Mouse (Mus musculus): ENCODE results near the gene Gatb.
A peak's percentile ranks its signal among the peaks of the same experiment; 100 is the strongest.
"Not testable (repeated sequence)": the region's sequence is repeated elsewhere in the genome, so short reads cannot be mapped to it uniquely, and the experiment has no call there.

Gene Gatb

DNA sequence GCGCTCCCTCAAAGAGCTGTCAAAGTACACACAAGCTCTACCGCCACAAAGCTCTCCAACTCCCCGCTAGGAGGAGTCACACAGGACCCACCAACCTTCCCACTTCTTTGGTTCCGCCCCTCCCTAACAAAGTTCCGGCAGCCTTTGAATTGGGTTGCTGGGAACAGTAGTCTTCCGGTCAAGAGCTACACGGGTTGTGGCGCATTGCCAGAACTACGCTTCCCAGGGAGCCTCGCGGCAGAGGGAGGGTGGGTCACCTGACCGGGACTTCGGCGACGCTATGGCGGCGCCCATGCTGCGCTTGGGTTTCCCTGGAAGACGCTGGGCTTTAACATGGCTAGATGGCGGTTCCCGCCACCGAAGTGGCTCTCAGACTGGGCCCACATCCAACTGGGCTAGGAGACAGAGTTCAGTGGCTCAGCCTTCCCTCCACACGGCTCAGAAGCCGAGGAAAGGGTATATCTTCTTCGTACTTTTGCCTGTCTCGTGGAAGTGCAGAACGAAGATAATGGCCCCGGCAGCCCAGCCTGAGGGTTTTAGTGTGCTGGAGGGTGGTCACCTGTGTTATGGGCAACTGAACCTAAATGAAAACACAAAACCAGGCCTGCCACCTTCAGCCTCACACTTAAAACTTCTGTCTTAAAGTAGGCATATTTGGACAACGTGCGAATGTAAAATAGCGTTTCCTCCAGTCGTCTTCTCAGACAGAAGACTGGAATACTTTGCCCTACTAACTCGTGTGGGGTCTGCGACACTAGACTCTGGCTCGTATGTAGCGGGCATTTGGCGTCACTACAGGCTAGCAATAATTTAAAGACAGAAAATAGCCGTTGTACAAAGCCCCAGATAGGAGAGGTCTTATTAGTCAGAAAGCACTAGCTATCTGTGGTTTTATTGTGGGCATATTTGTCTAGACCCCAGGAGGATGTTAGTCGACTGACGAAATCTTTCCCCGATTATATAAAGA is at the start of gene Gatb:
TSS of gene Gatb (plus strand) at position 256 of the 967 bp plus-strand sequence.
- peak; percentile 100 for DNase-seq (ENCODE audit: low read depth, low spot score)

DNA sequence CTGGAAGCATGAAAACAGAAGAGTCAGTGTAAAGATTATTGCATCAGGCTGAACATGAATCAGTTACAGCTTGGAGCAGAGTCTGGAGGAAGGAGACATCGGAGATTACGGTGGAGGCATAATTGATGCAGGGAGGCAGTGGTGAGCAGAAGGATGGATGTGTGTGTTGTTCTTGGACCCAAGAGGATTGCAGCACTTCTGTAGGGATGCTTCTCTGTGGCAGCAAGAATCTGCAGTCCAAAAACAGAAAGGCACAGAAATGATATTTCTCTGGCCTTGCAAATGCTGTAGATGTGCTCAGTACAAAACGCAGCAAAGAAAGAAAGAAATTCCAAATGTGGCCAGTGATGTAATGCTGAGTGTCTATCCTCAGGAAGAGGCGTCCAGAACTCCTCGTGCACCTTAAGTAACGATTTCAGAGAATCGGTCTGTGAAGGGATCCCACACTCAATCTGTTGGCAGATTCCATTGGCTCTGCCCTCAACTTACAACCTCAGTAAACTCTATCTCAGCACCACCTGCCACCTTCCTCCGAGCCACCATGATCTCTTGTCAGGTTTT is 43.2 kb upstream of the Gatb start:
- no peak for DNase-seq (ENCODE audit: low read depth, low spot score)

DNA sequence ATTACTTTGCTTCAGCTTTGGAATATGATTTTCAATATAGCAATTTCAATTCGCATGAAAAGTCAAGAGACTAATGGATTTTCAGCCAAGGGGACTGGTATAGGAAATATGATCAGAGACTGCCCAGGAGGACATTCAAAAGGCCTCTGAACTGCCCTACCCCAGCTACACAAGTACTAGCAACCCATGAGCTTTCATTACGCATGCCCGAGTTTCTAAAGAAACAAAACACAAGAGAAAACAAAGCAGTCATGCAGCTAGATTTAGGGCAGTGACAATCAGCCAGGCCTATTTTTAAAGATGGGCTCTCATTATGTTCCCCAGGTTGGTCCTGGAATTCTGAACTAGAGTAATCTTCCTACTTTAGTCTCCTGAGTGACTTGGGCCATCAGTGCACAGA is 41.5 kb upstream of the Gatb start:
- DNase-seq (ENCODE audit: low read depth, low spot score): no peak

DNA sequence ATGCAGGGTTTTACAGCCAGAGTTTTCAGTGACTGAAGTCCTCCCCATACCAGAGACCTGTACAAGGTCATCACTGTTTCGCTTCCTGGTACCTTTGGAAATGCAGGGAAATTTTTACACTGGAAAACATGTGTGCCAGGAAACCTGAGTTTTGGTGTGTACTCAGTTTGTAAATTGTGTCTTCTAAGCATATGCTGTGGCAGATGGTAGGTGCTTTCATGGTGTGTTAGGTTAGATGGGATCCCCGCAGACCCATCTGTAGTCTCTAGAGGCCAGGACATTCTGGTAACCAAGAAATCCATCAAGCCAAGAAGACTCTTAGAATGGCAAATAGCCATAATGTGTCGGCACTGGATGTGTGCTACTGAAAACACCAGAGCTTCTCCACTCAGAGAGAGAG is 38.9 kb upstream of the Gatb start:
- DNase-seq (ENCODE audit: low read depth, low spot score): no peak

DNA sequence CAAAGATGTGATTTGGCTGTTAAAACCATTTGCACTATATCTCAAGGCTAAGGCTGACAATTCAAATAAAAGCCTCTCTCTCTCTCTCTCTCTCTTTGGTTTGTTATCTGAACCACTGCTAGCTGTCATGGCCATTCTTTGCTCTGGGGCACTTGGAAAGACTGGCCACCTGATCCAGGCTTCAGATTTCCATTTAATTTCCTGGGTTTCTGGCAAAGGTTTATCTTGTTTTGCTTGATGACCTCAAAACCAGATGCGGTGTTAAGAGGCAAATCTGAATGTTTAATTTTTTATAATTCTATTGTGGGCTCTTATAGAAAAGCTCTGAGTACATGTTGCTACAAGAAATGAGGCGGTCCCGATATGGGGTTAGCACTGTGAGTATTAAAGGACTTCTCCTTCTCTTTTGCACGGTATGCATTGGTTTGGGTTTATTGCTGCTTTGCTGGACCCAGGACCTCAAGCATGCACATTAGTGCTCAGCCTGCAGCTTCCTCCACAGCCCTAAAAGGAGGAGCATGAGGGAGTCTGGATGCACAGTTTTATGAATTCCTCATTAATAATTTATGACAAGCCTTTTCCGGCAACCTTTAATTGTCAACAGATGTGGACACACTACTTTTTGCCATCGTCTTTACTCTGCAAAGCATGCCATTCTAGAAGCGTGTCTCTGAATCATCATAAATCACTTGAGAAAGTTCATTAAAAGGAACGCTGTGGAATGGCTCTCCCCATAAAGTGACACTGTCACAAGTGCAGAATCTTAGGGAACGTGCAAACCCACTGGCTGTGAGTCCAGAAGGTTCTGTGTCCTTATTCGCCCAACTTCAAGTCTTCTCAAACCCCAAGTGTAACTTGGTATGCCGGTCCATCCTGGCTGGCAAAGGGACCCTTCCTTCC is 38.0 kb upstream of the Gatb start:
- no peak for DNase-seq (ENCODE audit: low read depth, low spot score)

DNA sequence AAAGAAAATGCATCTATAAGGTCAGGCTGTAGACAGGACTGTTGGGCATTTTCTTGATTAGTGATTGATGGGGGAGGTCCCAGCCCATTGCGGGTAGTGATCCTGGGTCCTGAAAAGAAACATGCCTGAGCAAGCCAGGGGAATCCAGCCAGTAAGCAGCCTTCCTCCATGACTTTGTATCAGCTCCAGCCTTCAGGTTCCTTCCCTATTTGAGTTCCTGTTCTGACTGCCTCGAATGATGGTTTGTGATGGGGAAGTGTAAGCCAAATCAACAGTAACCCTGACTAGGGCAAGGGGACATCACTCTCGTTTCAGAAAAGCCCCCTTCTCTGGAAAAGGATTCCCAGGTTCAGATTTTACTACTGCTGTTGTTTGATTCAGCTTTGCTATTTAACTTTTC is 31.2 kb upstream of the Gatb start:
- no peak for DNase-seq (ENCODE audit: low read depth, low spot score)

DNA sequence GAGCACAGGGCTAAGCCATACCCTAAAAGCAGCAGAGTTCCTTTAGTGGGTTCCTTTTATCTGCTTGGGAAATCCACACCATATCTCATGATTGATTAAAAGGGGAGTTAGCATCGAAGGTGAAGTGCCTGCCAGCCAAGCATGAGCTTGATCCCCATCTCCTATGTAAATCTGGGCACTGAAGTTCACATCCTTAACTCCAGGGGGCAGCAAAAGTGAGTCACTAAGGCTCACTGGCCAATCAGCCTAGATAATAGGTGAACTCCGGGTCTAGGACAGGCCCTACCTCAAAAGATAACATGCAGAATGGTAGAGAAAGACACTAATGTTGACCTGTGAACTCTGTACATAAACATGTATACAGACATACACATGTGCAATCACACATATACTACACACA is 30.3 kb upstream of the Gatb start:
- DNase-seq (ENCODE audit: low read depth, low spot score): no peak

DNA sequence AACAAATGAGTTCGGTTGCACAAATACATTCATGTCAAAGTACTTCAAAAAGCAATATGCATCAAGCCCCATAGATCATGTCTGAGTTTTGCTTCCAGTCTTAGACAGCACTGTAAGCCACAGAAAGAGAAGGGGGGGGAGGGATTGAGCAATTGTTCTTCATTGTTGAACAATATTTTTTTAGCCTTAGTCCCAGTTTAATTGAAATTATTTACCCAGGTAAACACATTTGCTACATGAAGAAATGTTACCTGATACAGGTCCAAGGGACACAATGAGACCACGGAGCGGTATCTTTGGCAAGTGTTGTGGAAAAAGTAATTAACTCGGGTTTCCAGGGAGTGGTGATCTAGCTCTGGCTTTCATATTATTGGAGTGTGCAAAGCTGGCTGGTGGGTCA is 23.6 kb upstream of the Gatb start:
- DNase-seq (ENCODE audit: low read depth, low spot score): no peak

DNA sequence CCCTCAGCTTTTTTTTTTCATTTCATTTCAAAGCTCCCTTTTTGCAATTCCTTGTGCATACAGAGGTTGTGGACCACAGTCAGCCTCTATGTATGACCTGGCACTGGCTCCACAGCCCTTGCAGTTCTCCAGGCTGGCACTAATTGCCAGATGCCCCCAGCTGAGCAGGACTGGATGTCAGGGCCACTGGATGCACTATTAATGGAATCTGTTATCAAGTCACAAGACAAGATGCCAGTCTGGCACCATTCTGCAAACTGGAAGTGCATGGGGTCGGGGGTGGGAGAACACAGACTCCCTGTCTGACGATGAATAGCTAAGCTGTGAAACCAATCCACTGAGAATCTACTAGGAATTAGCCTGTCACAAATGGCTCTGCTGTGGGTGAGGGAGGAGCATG is 22.6 kb upstream of the Gatb start:
- no peak for DNase-seq (ENCODE audit: low read depth, low spot score)

DNA sequence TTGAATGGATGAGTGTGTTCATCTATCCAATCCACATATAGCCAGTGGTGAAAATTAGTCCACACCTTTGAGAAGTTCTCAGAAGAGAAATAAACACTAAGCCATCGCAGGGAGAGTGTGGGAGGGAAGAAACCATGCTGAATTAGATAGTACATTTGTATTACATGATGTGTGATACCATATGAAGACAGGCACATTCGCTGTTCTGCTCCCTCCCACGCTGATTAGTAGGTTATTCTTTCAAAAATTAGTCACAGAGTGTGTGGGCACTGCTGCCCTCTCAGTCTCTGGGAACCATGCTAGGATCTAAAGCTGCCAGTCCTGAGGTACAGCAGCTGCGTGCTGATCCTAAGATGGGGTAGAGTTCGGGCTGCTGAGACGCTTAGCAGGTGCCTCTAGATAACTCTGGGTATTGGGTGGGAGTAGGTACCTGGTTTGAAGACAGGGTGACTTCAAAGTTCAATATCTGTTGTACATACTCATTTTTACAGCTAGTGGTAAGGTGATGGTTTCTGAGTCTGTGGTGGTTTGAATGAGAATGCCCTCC is 20.1 kb upstream of the Gatb start:
- DNase-seq (ENCODE audit: low read depth, low spot score): no peak

DNA sequence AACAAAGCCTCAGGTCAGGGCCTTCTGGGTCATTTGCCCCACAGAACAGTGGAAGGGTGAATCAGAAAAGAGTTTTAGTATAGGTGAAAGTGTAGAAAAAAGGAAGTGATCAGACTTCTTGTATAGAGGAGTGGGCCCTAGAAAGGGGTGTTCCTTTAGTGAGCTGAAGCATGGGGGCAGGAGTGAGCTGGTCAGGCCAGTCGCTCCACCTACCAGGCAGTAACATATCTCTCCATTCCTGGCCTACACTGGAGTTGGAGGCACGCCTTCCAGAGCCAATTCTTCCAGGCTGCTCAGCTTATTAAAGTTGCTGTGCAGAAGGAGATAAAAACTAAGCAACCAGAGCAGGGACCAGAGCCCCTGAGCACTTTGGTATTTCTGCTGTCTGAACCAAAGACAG is 9.3 kb upstream of the Gatb start:
- no peak for DNase-seq (ENCODE audit: low read depth, low spot score)

DNA sequence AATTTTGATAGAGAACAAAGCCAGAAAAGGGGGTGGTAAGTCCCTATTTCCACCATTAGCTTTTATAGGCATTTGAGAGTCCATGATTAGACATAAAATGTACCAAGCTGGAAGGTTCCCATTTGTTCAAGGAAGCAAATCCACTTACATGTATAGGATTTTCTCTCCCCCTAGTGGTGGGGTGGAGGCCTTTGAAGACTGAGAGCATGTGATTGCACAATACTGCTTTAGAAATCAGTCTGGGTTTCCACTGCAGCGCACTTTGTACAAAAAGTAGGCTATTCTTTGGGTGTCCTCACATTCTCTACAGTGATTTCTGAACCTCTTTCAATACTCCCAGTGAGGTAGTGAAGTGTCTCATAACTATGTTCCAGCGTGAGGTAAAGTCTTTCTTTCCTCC is 2.6 kb upstream of the Gatb start:
- peak; percentile 59 for DNase-seq (ENCODE audit: low read depth, low spot score)

DNA sequence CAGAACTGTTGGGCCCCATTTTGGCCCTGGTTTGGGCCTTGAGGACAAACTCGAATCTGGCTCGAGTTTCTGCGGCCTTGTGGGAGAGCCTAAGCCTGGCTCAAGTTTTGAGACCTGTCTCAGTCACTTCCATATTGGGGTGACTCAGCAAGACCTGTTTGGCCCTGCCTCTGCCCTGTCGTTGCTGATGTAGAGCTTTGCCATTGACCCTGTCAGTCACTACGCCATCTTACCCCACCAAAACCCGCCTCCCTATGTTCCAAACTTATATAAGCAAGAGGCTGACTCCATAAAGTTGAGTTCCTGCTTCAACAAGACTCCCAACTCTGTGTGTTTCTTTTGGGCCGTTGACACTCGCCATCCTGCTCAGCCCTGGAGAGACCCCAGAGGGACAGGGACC is 1.4 kb upstream of the Gatb start:
- not testable (repeated sequence) for DNase-seq (ENCODE audit: low read depth, low spot score)

DNA sequence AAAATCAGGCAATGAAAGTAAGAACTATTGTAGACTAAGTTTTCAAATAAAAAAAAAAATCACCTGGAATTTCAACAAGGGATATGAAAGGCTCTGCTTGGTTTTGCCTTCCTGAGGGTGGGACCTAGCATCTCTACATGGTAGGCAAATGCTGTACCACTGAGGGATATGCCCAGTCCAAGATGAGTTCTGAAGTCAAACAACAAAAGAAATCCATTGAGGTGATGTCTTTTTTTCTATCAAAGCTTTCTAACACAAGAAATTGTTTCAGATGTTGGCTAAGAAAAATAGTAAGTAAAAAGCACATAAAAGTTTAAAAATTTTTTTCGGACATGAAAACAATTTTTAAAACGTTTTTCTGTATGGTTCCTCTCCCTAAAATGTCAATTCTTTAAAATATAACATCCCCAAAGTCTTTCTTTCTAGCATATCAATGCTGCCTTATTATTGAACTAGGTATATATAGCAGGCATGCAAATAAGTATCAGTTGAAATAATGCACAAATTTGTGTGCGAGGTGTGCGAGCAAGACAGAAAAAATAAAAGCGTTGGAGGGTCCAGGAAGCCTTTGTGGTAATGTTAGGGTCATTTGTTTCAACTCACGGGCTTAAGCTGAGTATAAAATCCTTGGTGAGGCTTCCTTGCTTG is 579 bp upstream of the Gatb start:
- DNase-seq (ENCODE audit: low read depth, low spot score): no peak

DNA sequence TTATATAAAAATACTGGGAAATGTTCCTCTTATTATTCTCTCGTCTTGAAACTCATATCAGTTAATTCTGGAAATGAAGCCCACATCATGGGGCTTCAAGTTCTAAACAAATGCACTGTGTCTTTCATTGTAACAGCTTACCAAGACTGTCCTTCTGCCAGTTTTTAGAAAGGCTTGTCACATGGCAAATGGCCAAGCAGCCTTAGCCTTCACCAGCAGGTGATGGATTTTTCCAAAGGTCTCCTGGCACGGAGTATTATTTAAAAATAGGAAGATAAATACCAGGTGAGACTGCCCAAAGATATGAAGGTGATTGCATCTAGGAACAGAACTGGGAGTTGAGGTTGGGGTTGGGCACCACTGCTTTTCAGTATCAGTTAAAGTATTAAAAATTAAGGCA is 8.8 kb downstream of the Gatb start:
- no peak for DNase-seq (ENCODE audit: low read depth, low spot score)

DNA sequence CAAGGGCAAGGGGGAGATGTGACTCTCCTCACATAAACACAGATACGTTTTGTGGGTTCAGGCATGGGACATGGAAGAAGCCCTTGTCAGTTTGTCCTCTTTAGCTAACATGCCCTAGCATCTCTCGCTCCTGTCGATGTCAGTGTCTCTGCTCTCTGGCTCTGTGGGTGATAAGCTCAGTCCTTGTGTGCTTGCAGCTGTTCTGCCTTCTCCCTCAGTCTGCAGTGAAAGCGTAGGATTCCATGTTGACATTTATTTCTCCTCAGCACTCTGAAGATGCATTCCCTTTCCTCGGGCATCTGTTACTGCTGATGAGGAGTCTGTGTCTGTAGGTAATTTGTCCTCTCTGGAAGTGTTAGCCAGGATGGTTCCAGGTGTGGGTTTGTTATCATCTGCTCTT is 9.3 kb downstream of the Gatb start:
- DNase-seq (ENCODE audit: low read depth, low spot score): no peak

DNA sequence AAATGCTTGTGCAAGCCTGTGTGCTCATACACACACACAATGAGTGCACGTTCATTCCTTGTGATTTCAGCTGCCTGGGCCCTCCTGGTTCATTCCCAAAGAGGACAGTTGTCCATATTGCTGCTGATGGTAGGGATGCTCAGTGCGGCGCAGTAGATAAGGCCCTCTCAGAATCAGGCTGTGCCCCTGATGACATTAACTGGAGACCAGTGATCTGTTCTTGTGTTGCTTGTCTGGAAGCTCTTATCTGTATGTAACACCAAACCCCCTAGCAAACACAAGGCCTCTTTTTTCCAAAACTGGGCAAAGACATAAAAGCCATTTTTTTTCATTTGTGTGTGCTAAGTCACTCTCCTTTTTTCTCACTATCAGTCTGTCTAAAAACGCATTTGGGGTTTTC is 11.0 kb downstream of the Gatb start:
- DNase-seq (ENCODE audit: low read depth, low spot score): no peak

DNA sequence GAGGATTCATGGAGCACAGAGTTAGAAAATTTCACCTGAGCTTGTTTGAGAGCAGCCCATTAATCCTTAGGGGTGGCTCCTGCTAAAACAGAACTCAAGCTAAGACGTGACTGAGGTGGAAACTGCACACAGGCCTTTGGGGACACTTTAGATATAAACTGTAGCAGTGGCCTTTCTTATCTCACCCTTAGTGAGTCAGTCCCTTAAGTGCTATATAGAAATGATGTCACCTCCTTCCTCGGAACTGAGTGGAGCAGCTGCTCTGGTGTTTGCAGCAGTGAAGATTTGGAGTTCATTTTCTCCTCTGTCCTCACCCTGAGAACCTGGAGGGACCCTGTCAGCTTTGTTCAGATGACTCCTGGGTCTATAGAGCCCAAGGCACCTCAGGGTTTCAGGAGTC is 14.8 kb downstream of the Gatb start:
- no peak for DNase-seq (ENCODE audit: low read depth, low spot score)

DNA sequence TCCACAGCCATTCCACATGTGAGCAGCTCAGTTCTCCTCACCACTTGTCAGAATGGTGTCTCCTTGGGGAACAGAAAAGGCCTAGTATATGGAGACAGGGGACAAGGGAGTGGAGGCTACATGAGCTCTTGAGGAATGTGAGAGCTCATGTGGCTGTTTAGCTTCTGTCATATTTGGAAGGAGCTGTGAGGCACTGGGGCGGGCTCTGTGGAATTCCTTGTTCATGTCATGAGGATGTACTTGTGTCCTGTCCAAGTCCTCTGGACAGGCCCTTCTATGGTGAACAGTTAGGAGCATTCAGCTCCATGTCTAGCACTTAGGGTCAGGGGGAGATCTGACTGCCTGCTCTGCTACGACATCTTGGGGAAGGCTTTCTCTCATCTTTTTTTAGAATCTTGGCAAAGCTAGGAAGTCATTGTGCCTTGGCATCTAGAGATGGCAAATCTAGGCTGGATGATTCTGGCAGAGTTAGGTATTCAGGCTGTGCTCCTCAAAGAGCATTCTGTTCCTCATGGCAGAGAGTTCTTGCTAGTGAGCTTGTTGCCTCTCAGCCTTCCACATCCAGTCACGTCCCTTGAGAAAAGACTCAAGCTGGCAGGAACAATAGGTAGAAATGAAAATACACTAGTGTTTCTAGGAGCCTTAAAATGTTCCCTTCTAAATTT is 16.3 kb downstream of the Gatb start:
- DNase-seq (ENCODE audit: low read depth, low spot score): no peak

DNA sequence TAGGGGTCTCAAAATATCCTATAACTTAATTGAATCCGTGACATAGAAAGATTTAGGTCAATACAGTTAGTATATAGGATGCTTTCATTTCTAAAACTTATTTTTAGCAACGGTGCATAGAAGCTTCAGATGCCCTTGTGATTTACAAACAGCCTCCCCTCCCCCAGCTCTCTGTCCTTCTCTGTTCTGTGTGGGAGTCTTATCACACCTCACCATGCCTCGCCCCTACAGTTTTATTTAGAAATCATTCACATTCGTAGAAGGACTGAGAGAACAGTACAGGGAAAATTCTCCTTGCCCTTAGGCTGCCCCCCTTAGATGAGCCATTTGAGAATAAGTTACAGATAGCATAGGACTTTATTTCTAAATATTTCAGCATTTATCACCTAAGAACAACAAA is 18.1 kb downstream of the Gatb start:
- DNase-seq (ENCODE audit: low read depth, low spot score): no peak
